Mouse (Mus musculus) embryonic facial prominence, embryonic 11.5 days (tissue): Measurements from ENCODE around the gene Qsox1. TPM values are rescaled to one million over a fixed set of nuclear protein-coding genes. Genes with fewer than 3 reads are reported as not detected.
A peak's percentile ranks its signal among the peaks of the same experiment; 100 is the strongest.

Experiments used
- ATAC-seq: fragments of 200-750 bp; cut with Nextera tagmentation; replicated peaks from 2 replicates; pipeline ENCODE4 v1.8.0; 2017; ENCODE audit warnings: low read depth; ENCODE audit not compliant: insufficient number of reproducible peaks, low FRiP score, low TSS enrichment
- DNase-seq: peaks from one replicate; pipeline ENCODE4 v3.0.0-alpha.2; 2015; ENCODE audit warnings: low spot score
- H3K27ac ChIP-seq: fragments of 300-500 bp; sonication (generic); replicated peaks from 2 replicates; pipeline ENCODE4 v1.5.1; 2014; ENCODE audit warnings: mild to moderate bottlenecking, low read depth, low read length, control low read depth
- H3K27me3 ChIP-seq: fragments of 300-500 bp; sonication (generic); 2 replicates; pipeline ENCODE4 v1.6.1; 2014; ENCODE audit warnings: mild to moderate bottlenecking, low read length, moderate library complexity, mixed read lengths; ENCODE audit not compliant: control insufficient read depth, insufficient read depth
- H3K36me3 ChIP-seq: fragments of 300-500 bp; sonication (generic); replicated peaks from 2 replicates; pipeline ENCODE4 v1.6.1; 2014; ENCODE audit warnings: low read depth, mild to moderate bottlenecking, low read length, moderate library complexity, mixed read lengths; ENCODE audit not compliant: control insufficient read depth, insufficient read depth
- H3K4me1 ChIP-seq: fragments of 300-500 bp; sonication (generic); 2 replicates; pipeline ENCODE4 v1.6.1; 2014; ENCODE audit warnings: low read length, mixed read lengths; ENCODE audit not compliant: control insufficient read depth, insufficient read depth
- H3K4me2 ChIP-seq: fragments of 300-500 bp; sonication (generic); 2 replicates; pipeline ENCODE4 v1.6.1; 2014; ENCODE audit warnings: low read depth, mild to moderate bottlenecking, control low read depth, low read length, moderate library complexity
- H3K4me3 ChIP-seq: fragments of 300-500 bp; sonication (generic); 2 replicates; pipeline ENCODE4 v1.5.1; 2014; ENCODE audit warnings: low read depth, low read length, control low read depth
- H3K9ac ChIP-seq: fragments of 300-500 bp; sonication (generic); replicated peaks from 2 replicates; pipeline ENCODE4 v1.6.1; 2014; ENCODE audit warnings: mild to moderate bottlenecking, control low read depth, low read length
- H3K9me3 ChIP-seq: fragments of 300-500 bp; sonication (generic); replicated peaks from 2 replicates; pipeline ENCODE4 v1.6.1; 2016; ENCODE audit warnings: mild to moderate bottlenecking, low read length, inconsistent platforms, mixed read lengths; ENCODE audit not compliant: control insufficient read depth
- WGBS: fragments of 180-500 bp; shearing (Covaris S2); extraction: QIAGEN DNeasy Blood & Tissue Kit; methylation state at CpG from one replicate; pipeline ENCODE4 v1.1.7; 2014; 5-methylcytosine and 5-hydroxymethylcytosine counted together
- polyA plus RNA-seq: library from polyadenylated mRNA; unstranded; fragments of >200 nt; fragmentation: Nextera tagmentation; extraction: Ambion mirVana; gene quantifications from 2 replicates; pipeline ENCODE4 v1.2.1, GENCODE M21; 2014

Qsox1 gene
- polyA plus RNA-seq, 1 experiment from 2014 or later, result 6.8 TPM

- H3K36me3 ChIP-seq, result no peaks in the 10 kb centered on the region
- no peaks in the 10 kb centered on the region for H3K9me3 ChIP-seq
- 47% methylated on average over 14 of the region's 14 CpGs for WGBS
- no peaks in the 10 kb centered on the region for H3K4me1 ChIP-seq
- no peak overlapping the region for H3K4me3 ChIP-seq
- DNase-seq (no peak), ATAC-seq (0 out of 2 replicates have a peak, but pooled peaks have one; percentile 42)
- H3K9ac ChIP-seq, result no peak overlapping the region
- H3K27me3 ChIP-seq, result no peaks in the 10 kb centered on the region
- H3K4me2 ChIP-seq, result no peak overlapping the region
- H3K27ac ChIP-seq, result no peak overlapping the region
Measured at GRCm38 (mm10) chr1:155777641-155778625, 34.8 kb downstream of the Qsox1 start.

- H3K27me3 ChIP-seq, result no peaks in the 10 kb centered on the region
- 0 out of 2 replicates have a peak, but pooled peaks have one; percentile 34 for ATAC-seq
Measured at GRCm38 (mm10) chr1:155759167-155759566, 53.5 kb downstream of the Qsox1 start.

GRCm38 (mm10) chr1:155758711-155759110 lies 54.0 kb downstream of the Qsox1 start:
- H3K27ac ChIP-seq, result no peak overlapping the region
- 74% methylated on average over 4 of the region's 4 CpGs for WGBS
- no peak for DNase-seq
- H3K4me1 ChIP-seq, result no peaks in the 10 kb centered on the region
- no peaks in the 10 kb centered on the region for H3K9me3 ChIP-seq
- no peak overlapping the region for H3K9ac ChIP-seq
- H3K4me2 ChIP-seq, result no peak overlapping the region
- no peaks in the 10 kb centered on the region for H3K36me3 ChIP-seq
- H3K4me3 ChIP-seq, result no peak overlapping the region
- H3K27me3 ChIP-seq, result no peaks in the 10 kb centered on the region
- no peak for ATAC-seq

More at GRCm38 (mm10) chr1:155759167-155759566, 53.5 kb downstream of the Qsox1 start:
- Histone ChIP-seq H3K4me3 (no peak overlapping the region), H3K9me3 (no peaks in the 10 kb centered on the region), H3K4me2 (no peak overlapping the region), H3K36me3 (no peaks in the 10 kb centered on the region), H3K27ac (no peak overlapping the region), H3K9ac (no peak overlapping the region), H3K4me1 (no peaks in the 10 kb centered on the region)
- WGBS, result 31% methylated on average over 12 of the region's 12 CpGs
- peak; percentile 57 for DNase-seq

DNA sequence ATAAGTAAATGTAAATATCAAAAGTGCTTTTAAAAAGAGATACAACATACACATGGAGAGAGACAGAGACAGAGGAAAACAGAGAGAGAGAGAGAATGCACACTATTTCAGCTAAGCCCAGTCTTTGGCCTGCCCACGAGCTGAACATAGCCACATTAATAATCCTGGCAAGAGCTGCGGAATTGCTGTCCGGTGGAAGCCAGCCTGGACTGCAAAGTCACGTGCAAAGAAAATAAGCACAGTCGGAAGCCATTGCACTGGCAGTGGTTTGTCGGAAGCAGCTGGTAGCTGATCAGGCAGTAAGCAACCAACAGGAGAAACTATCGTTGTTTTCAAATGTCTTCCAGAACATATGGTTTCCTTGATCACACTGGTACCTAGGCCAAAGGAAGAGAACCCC lies 55.1 kb downstream of the Qsox1 start:
- Histone ChIP-seq H3K27me3 (no peaks in the 10 kb centered on the region; the same call in 1 of the 2 replicates), H3K4me1 (no peaks in the 10 kb centered on the region), H3K27ac (no peak overlapping the region), H3K9me3 (no peaks in the 10 kb centered on the region), H3K4me3 (no peak overlapping the region), H3K9ac (no peak overlapping the region), H3K4me2 (no peak overlapping the region), H3K36me3 (no peaks in the 10 kb centered on the region)
- WGBS, result 77% methylated on average over 7 of the region's 7 CpGs
- DNase-seq (no peak), ATAC-seq (no peak)

DNA sequence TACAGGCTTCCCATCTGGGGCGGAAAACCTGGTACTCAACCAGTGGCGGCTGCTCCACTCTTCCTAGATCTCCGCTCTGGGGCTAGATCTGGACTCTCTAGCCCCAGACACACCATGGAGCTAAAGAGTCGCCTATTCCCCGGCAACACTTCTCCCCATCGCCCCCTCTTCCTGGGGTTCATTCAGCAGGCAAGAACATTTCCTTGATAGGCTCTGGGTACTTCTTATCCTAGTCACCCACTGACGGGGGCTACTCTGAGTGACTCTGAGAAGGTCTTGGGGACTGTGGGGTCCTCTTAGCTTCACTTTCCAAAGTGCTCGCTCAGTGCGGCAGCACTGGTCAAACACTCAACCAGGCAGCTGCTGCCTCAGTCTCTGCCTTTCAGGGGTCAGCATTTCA lies 59.3 kb downstream of the Qsox1 start:
- no peaks in the 10 kb centered on the region for H3K36me3 ChIP-seq
- no peak overlapping the region for H3K4me2 ChIP-seq
- WGBS, result 65% methylated on average over 9 of the region's 9 CpGs
- H3K27ac ChIP-seq, result no peak overlapping the region
- DNase-seq, result no peak
- no peak for ATAC-seq
- peaks cover 37% of the 10 kb centered on the region for H3K27me3 ChIP-seq
- no peak overlapping the region for H3K4me3 ChIP-seq
- H3K9ac ChIP-seq, result no peak overlapping the region
- H3K4me1 ChIP-seq, result no peaks in the 10 kb centered on the region; the same call in 1 of the 2 replicates
- no peaks in the 10 kb centered on the region for H3K9me3 ChIP-seq

- no peak for DNase-seq
- 56% methylated on average over 6 of the region's 6 CpGs for WGBS
Measured at GRCm38 (mm10) chr1:155751484-155752255, 61.0 kb downstream of the Qsox1 start, which contains the start of gene Lhx4. TSS of gene Lhx4 (minus strand) at chr1:155751684.

GRCm38 (mm10) chr1:155750517-155751178 lies 62.0 kb downstream of the Qsox1 start:
- H3K9ac ChIP-seq, result no peak overlapping the region
- H3K36me3 ChIP-seq, result no peaks in the 10 kb centered on the region
- WGBS, result 12% methylated on average over 11 of the region's 11 CpGs
- no peaks in the 10 kb centered on the region; the same call in 1 of the 2 replicates for H3K4me1 ChIP-seq
- peaks cover 58% of the 10 kb centered on the region for H3K27me3 ChIP-seq
- no peaks in the 10 kb centered on the region for H3K9me3 ChIP-seq
- ATAC-seq (peak; percentile 81), DNase-seq (peak; percentile 63)
- H3K4me3 ChIP-seq, result no peak overlapping the region
- H3K27ac ChIP-seq, result no peak overlapping the region
- no peak overlapping the region for H3K4me2 ChIP-seq

More at GRCm38 (mm10) chr1:155751484-155752255, 61.0 kb downstream of the Qsox1 start, which contains the start of gene Lhx4:
- Histone ChIP-seq H3K27me3 (peaks cover 48% of the 10 kb centered on the region), H3K4me1 (no peaks in the 10 kb centered on the region; the same call in 1 of the 2 replicates), H3K9ac (no peak within 1 kb of the TSS), H3K9me3 (no peaks in the 10 kb centered on the region), H3K36me3 (no peaks in the 10 kb centered on the region), H3K4me2 (no peak within 1 kb of the TSS), H3K4me3 (no peak within 1 kb of the TSS), H3K27ac (no peak within 1 kb of the TSS)
- ATAC-seq, result peak; percentile 34; the same call in 1 of the 2 replicates
